Mouse (Mus musculus) yolk sac, embryonic 10.5 days (tissue): ENCODE measurements at regions not wholly inside any gene's neighbourhood (a gene's known extent, or its start where the extent isn't known, plus 50 kb on each side); places are given as distances from the start of the nearest gene placed in this dataset.

Experiments used
- DNase-seq: peaks from one replicate; pipeline ENCODE4 v3.0.0-alpha.2; 2017; ENCODE audit warnings: low spot score

DNA sequence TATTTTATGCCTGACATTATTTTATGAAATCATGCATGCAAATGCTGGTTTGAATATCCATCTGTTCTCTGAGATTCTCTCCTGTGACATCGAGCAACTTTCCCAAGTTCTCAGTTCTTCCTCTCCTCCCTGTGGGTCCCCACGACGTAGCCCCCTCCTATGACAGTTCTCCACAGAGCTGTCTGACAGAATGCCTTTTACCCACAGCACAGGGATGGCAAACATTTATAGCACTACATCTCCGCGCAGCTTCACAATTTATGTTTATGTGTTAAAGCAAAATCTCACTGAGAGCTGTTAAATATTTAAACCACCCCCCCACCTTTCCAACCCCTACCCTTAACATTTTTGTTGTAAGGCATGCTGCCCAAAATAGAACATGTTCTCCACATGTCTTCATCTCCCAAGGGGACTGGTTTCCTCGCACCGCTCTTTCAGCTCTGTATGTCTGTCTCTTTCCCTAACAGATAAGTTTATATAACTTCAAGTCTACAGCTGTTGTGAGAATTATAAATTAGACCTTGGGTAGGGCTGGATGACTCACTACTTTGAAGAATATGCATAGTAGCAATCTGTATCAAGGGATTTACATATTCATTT lies 63.5 kb upstream of the Ndst3 start:
- no peak for DNase-seq

DNA sequence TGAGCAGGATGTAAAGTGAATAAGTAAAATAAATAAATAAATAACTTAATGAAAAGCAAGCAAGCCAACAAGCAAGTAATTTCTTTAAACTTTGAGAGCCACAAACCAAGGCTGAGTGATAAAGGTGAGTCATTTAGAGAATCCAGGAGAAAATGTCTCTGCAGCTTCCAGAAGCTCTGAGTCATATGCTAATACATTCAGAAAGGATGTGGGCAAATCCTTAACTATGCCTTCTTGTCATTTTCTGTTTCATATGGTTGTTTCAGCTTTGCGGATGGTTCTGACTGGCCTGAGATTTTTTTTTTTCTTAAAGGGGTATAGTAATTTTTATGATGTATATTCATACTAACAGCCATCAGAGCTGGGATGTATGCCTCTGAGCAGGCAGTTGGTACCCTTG lies 64.3 kb upstream of the Ndst3 start:
- DNase-seq = no peak

DNA sequence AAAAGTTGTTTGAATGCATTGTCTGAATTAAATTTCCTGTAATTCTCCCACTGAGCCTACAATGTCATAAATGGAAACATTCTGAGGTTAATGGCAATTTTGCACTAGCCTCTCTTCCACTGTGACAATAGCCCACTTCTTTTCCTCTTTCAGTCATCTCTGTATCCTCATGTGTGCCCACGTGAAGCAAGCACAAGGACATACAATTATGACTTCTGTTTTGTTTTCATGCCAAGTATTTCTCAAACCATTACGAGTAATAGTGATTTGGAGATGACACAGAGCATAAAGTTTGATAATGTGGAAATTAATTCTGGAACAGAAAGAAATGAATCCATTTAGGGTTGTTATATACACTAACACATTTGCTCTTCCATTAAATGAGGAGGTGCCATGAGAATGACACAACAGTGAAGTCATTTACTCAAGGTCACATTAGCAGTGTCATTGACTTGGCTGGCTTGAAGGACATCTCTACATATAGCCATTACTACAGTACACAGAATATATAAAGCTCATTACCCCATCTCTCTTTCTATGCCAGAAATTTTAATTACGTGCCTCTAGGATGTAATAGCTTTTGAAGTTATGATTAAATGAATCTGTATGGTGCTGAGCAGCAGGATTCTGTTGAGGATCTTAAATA lies 75.4 kb upstream of the Ndst3 start:
- no peak for DNase-seq

DNA sequence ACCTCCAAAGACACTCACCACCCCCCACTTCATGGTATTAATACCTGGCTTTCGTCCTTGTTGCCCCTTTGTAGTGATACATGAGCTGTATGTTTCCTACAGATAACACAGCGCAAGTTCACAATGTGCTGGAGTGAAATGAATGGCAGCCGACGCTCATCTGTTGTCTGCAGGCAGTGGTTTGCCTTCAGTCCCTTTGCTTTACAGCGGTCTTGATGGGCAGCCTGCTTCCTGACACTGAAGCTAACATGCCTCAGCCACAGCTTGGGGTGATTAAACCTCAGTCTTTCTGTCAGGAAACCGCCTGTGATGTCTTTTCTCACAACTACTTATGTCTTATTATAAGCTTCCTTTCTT lies 75.9 kb upstream of the Ndst3 start:
- DNase-seq = no peak

DNA sequence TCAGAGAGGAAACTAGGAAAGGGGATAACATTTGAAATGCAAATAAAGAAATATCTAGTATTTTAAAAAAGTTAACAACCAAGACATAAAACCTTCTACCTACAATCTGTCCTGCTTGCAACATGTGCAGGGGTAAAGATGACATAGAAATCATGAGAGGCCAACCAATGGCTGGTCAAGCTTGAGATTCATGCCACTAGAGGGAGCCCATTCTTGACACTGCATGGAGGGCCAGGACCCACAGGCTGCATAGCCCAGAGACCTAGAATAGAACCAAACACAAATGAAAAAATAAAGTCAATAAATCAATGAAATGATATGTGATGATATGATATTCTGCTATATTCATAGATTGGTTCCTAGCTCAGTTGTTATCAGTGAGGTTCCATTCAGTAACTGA lies 89.9 kb upstream of the Ndst3 start:
- DNase-seq = no peak

DNA sequence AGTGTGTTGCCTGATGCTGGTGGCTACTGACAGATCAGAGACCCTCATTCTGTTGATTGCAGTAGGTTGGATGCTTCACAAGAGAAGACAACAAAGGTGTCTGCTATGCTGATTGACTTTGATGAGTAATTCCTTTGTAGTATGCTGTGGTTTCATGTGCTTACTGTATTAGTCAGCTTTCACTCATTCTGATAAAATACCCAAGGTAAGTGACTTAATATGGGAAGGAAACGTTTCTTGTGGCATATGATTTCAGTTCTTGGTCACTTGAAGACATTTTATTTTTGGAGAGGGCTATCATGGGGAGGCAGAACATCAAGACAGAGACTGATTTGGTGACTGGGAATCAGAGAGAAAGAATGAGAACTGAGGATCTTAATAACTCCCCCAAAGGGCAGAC lies 90.9 kb upstream of the Ndst3 start:
- no peak for DNase-seq

DNA sequence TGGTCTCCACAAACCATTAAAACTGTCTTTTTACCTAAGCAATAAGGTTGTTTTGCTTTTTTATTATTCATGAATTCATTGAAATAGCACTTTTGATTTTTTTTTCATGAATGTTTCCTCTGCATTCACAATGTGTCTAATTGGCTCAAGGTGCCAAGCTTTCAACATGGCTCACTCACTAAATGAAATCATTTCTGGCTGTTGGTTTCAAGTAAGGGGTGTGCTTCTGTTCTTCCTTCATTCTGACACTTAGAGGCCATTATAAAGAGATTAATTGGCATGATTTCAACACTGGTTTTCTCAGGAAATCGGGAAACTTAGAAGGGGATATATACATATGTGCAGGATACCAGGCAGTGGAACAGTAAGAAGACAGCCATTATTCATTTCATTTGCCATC lies 93.5 kb upstream of the Ndst3 start:
- DNase-seq = no peak

DNA sequence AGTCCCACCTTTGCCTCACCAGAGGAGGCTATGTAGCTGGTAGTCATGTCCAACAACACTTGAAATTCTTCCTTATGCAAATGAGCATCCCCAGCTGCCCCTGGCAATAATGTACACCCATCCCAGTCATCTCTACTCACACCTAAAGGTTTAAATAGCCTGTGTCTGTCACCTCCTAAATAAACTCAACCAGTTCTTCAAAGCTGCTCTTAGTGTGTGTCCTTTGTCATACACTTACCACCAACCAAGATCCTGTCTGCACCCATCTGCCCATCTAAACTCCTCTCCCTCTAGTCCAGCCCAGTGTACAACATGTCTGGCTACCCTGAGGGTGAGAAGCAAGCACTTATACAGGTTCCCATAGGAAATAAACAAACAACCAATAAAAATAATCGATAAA lies 103.4 kb upstream of the Ndst3 start:
- DNase-seq = no peak

DNA sequence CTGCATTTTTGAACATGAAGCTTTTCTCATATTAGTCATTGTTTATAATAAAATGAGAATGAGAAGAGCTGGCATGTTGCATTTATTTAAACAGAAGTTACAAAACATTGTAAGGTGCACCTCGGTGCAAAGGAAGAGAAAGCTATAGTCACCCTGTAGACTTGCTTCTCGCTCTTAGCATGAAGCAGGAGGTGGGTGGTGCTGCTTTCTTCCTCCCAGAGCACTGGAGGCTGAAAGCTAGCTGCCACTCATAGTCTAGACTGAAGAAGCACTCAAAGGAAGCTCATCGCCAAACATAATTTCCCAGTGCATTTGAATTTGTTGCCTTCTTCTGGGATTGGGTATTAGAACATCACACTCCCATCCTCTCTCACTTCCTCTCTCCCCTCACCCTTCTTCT lies 114.7 kb upstream of the Ndst3 start:
- no peak for DNase-seq

DNA sequence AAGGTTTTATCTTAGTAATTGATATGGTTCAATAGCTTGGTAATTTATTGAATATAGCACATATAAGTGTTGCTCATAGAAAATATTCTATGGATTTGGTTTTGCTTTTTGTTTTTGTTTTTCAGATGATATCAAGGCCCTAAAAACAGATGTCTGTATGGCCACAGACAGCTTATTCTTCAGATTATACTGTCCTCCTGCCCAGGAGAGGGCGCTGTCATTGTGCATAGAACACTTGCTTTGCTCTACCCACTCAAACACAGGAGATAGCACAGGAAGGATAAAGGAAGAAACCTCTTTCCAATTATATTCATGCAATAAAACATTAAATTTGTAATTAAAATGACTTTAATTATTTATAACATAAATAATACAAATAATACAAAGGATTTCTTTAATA lies 115.4 kb upstream of the Ndst3 start:
- DNase-seq = no peak

DNA sequence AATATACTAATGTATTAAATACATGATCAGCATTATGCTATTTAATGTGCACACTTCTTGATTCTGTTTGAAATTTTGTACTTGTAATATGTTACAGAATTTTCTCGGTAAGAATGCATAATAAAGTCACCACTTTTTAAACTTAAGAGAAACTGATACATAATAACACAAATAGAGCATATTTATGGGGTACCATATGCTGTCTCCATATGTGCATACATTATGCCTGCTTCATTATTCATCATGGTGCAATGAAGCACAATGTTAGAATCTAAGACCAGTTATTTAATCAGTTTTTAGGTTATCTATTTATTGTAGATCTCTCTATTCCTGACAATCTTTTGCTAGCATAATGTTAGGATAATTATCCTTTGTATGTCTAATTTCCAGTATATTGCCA lies 115.9 kb upstream of the Ndst3 start:
- no peak for DNase-seq

DNA sequence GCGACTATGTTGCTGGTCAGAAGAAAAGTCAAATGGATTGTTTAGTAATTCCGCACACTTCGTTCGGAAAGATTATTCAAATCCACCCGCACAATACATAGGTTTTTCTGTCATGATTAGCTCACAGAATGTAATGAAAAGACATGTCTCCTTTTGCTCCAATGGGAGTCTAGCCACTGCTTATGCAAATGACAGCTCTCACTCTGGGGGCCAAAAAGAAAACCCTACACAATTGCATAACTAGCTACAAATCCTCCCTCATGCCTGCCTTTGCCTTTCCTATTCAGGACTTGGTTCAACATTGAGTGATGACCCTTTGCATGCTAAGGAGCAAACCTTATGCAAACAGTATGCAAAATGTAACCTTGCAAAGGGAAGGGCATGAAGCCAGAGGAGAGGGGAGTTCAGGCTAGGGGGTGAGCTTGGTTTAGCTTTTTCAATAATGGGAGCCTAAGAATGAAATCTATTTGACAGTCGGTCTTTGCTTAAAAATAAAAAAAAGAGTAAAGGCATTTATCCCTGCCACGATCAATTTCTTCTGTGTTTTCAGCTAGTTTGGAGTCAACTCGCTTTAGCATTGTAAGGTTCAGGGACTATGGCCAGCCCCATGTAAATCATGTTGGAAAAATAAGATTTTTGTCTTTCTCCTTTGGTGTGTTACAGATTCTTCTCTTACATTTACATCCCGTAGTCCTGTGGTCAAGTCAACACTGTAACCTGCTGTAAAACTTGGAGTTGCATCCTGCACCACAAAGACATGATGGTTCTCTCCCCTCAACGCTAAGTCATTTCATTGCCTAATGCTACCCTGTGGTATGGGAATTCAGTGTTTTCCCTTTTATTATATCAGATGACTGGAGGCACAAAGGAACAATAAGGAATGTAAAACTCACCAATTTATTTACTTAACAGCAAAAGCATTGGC lies 119.6 kb upstream of the Ndst3 start:
- no peak for DNase-seq

DNA sequence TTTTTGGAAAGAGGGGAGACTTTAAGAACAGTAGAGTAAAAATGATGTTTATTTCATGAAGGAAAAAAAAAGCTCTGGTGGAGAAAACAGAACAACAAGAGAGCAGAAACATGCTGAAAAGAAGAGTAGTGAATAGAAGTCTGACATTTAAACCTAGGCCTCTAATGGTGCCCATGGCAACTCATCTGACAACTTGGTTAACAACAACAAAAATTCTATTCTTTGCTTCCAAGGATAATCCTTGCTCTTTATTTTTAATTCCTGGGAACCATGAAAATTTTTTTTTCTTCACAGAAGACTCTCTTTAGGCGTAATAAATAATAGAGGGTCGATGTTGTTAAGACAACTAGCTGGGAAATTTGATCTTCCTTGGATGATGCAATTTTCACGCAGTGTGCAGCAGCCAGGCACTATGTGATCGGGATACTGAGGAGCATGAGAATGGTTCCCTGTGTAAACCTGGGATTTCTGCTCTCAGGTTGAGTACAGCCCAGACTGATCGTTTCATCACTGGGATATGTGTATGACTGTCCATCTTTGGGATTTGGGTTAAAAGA lies 120.4 kb upstream of the Ndst3 start:
- DNase-seq = no peak

DNA sequence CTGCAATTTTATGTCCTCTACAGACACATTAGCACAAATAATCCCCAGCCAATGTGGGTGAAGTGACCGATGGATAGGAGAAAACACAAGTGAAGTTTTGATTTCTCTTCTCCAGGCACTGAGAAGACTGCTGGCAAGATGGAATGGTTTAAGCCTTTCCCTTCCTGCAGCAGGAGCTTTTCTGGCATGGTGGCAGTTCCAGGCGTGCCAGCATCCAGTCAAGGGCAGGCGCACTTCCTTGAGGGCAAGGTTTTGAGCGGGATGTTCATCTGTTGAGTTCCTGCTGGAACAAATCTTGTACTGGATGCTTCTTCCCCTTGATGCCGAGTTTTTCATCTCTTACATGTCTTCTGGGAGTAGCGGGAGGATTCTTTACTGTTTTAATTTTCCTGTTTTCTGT lies 138.1 kb upstream of the Ndst3 start:
- no peak for DNase-seq

DNA sequence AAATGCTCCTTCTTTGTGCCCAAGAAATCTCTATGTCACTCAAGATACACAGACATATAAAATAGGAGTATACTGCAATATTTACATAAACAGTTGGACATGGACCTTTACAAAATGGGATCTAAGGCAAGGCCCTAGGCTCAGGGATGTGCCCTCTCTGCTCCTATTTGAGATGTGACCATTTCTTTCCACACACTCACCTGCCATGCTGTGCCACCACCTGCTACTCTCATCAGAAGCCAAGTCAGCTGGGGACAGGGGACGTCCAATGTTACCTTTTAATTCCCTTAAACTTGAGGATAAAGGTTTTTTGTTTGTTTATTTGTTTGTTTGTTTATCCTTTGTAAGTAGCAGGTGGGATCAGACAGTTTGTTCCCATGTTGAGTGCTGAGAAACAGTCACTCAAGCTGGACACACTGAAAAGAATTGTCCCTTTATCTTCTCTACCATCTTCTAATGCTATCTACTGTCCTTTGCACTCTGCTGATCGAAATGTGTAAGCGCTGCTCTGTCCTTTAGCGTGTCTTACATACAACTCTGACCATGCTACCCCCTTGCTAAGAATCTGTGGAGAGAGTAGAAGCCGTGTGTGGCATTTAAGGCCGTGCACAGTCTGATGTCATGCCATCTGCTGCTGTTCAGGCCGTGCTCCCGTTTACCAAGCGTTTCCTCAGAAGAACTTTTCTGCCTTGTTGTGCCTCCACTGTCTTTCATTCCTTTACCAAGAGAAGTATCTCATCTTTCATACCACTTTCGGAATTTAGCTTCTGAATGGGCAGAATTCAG lies 147.9 kb upstream of the Ndst3 start:
- DNase-seq = no peak

DNA sequence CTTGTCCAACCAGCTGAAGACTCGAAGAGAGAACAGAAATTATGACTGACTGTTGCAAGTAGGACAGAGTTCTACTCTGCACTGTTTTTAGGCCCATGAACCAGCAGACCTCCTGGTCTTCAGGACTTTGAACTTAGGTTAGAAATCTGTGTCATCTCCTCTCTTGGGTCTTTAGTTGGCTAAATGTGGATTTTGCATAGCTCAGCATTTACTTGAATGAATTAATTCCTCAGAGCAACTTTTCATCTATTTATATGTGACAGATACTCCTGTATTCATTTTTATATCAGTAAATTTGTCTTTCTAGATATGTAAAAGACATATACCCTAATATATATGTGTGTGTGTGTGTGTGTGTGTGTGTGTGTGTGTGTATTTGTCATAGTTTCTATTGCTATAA lies 155.9 kb upstream of the Ndst3 start:
- DNase-seq = no peak

DNA sequence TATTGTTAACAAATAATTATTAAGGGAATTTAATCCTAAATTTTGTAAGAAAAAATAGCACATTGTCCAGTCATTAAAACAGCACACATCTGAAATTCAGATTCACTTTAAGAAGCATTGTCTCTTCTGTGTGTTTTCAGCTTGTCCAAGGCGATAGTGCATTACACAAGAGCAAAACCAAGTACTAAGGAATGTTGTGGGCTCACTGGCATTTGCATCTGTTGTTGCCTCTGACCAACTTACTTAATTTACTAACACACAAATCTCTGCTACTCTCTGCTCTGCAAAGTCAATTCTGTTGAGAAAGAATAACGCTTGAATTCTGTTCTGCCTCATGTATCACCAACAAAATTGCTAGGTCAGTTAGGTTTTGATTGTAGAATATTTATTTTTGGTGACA lies 158.0 kb upstream of the Ndst3 start:
- DNase-seq = no peak

DNA sequence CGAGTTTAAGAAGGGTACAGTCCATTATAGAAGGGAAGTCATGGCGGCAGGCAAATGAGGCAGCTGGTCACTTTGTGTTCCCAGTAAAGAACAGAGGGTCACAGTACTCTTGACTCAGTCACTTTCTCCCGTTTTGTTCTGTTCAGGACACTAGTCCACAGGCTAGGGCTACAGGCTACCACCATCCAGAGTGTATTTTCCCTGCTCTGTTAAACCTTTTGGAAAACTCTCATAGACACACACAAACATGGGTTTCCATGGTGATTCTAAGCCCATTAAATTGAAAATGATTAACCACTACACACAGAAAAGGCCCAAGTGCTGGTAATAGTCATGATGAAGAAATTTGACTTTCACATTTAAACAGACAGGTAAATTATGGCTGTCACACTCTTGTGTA lies 162.2 kb upstream of the Ndst3 start:
- no peak for DNase-seq

DNA sequence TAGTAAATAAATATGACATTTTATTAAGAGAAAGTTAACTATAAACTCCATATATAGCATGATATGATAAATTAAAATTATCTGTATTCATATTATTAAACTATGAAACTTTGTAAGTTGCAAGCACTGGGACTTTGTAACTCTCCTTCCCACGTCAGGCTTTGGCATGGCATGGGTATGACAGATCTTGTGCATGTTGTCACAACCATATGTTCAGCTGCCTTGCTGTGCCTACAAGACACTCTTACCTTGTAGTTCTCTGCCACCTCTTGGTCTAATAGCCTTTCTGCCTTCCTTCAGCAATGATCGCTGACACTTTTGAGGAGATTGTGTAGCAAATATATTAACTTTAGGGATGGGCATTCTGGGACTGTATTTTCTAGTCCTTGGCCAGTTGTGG lies 183.1 kb upstream of the Ndst3 start:
- no peak for DNase-seq

DNA sequence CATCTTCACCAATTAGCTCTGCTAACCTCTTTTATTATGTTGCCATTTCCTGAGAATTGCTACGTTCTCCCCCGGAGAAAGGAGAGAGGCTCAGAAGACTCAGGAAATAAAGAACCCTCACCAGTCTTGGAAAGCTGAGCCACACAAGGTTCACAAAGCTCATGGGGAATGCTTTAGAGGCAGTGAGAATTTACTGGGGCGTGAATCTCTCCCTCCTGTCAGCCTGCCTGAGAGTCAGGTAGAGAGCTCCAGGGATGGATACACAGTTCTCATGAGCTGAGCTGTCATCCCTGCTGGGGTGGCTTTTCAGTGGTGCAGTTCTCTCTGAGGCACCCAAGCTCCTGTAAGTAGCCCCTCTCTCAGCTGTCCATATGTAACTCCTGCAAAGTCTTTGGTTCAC lies 203.0 kb upstream of the Ndst3 start:
- no peak for DNase-seq

DNA sequence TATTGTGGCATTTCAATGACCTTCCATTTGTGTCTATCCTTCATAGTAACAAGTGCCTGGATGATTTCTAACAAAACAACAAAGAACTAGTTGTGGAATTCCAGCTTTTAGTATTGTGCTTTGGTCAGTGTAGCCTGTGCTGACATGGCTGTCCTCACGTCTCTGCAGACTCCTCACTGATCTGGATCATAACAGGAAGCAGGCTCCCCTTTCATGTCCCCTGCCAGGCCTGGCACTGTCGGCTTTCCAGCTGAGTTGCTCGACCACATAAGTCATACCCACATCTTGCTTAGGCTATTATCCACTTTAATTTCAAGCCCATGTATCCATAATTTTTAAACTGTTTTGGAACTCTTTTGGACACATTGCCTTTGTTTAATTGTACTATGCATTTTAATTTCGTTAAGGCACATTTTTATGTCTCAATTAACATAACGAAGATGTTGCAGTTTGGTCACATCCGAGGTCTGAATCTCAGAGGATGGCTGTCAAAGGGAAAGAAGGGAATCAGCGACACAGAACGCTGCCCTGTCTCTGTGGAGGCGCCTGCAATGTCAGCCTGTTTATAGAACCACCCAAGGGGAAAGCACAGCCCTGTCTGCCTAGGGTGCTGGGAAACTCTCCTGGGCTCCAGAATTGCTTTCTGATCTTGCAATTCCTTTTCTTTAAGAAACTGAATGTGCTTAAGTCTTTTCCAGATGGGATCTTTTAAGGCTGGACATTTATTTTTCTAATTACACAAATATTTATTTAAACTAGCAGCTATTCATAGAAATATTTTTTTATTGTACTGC lies 215.5 kb upstream of the Ndst3 start:
- DNase-seq = peak; percentile 5

DNA sequence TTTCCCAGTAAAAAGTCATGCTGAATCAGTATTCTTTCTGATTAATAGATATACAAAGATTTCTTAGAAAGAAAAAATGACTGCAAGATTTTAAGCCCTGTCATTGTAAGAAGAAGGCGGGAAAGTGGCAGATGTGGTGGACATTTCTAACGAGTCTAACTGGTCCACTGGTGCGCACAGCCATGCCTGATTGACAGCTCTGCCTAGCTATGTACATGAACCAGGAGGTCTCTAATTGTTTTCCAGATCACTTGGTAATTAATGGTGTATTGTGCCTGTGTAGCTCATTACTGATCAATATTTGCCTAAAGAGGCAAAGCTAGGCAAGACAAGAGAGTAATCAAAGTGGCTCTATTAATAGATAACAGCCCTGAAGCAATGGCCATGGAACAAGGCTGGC lies 227.5 kb upstream of the Ndst3 start:
- DNase-seq = no peak
